Mouse (Mus musculus): ENCODE results near the gene Mast3.

DNA sequence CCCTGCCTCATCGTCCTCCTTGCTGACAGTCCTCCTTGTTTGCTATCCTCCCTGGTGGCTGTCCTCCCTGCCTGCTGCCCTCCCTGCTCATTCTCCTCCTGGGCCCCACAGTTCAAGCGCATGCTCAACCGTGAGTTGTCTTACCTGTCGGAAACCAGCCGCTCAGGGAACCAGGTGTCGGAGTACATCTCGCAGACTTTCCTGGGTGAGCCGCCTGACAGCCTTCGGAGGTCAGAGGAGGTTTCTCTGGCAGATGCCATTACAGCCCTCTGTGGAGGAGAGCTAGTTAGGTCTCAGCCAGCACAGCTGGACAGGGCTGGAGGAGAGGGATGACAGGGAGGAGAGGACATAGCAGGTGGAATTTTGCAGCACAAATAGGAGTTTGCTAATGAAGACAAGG, 58.2 kb downstream of the Mast3 start:
- TF ChIP-seq CTCF (IDR thresholded peaks at IDR 0.05; ENCODE audit: extremely low read depth, insufficient read depth, low read length) (no peak), POLR2A (IDR thresholded peaks at IDR 0.05; ENCODE audit: extremely low read depth, insufficient read depth, low read length) (no peak)

Measured in cortical plate, adult 2 months (tissue).